Mouse (Mus musculus): ENCODE data around the gene Gm8229. TPM values are rescaled to one million over a fixed set of nuclear protein-coding genes. Genes with fewer than 3 reads are reported as not detected.
"Not testable (repeated sequence)": the region's sequence is repeated elsewhere in the genome, so short reads cannot be mapped to it uniquely, and the experiment has no call there.

The Gm8229 gene
- polyA plus RNA-seq (2012; rRNA removed), result not detected in 2 replicates

DNA sequence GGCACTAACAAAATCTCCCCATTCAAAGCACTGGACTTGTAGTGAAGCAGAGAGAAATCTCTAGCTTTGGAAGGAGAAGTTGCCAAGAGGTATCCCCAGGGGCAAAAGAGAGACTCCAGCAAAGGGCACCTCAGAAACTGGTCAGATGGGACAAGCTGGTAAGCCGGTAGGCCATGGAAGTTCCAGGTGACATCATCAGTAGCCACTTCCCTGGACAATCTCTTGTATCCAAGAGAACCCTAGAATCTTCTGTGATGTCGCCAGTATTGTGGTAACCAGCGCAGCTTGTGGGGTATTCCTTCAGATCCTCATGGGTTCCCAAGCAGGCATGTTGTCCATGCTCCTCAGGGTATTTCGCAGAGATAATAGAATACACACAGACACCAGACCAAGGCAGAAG is at the start of gene Gm8229:
Gene Gm8229 (plus strand): TSS at position 301 of the 400 bp plus-strand sequence.
- not testable (repeated sequence) for DNase-seq (ENCODE audit: low read depth)

DNA sequence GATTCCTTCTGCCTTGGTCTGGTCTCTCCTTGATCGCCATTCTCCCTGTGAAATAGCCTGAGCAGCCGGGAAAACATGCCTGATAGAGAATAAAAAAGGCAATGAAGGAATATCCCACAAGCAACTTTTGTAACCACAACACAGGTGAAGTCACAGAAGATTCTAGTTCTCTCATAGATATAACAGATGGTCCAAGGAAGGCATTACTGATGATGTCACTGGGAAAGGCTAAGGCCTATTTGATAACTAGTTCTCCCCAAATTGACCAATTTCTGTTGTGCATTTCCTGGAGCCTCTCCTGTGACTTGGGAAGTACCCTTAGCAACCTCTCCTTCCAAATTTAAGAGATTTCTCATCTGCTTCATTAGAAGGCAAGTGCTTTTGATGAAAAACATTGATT is 26.7 kb upstream of the Gm8229 start, which contains the start of gene Gm5930:
Gene Gm5930 (minus strand): TSS at position 101 of the 400 bp plus-strand sequence.
- not testable (repeated sequence) for DNase-seq (ENCODE audit: low read depth)

- DNase-seq (ENCODE audit: low read depth), result not testable (repeated sequence)
Measured at GRCm38 (mm10) chr14:44361416-44361815, 3.7 kb upstream of the Gm8229 start.

DNA sequence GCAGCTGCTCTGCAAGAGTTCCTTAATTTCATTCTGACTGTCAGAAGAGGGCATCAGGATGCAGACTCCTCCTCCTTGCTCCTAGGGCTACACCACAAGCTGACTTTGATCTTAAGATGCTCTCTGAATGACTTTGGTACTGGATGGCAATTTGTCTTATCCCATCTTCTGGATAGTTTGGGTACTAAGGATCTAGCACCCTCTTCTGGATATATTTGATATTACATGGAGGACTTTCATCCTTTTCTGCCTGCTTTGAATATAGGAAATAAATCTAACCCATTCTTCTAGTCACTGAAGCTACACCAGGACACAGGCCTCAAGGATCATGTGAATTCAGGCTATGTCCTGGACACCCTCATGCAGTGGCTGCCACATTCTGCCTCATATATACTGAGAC is 2.9 kb upstream of the Gm8229 start:
- not testable (repeated sequence) for DNase-seq (ENCODE audit: low read depth)

GRCm38 (mm10) chr14:44384233-44384632 is 19.1 kb downstream of the Gm8229 start:
- not testable (repeated sequence) for DNase-seq (ENCODE audit: low read depth)

- not testable (repeated sequence) for DNase-seq (ENCODE audit: low read depth)
Measured at GRCm38 (mm10) chr14:44410588-44410987, 45.4 kb downstream of the Gm8229 start, which contains the start of gene Gm3371. TSS of gene Gm3371 (minus strand) at chr14:44410688.

Other genes starting within 250 kb of the Gm8229 start
- gene Gm3327, start 241.5 kb upstream of the Gm8229 start, polyA plus RNA-seq (2012; rRNA removed), result not detected in 2 replicates
- gene Gm8212, start 167.7 kb upstream of the Gm8229 start, polyA plus RNA-seq (2012; rRNA removed), result not detected in 2 replicates
- not detected in 2 replicates for gene 4930503E14Rik, start 152.1 kb upstream of the Gm8229 start, polyA plus RNA-seq (2012; rRNA removed)
- gene Gm8220, start 79.8 kb upstream of the Gm8229 start, polyA plus RNA-seq (2012; rRNA removed), result not detected in 2 replicates
- gene Gm5930, start 26.8 kb upstream of the Gm8229 start, polyA plus RNA-seq (2012; rRNA removed), result not detected in 2 replicates
- gene Gm3371, start 45.3 kb downstream of the Gm8229 start, polyA plus RNA-seq (2012; rRNA removed), result not detected in 2 replicates
- gene Gm8232, start 68.3 kb downstream of the Gm8229 start, polyA plus RNA-seq (2012; rRNA removed), result not detected in 2 replicates
- not detected in 2 replicates for gene BC061237, start 127.1 kb downstream of the Gm8229 start, polyA plus RNA-seq (2012; rRNA removed)
- not detected in 2 replicates for gene Gm17093, start 152.9 kb downstream of the Gm8229 start, polyA plus RNA-seq (2012; rRNA removed)
- not detected in 2 replicates for gene Gm8247, start 217.8 kb downstream of the Gm8229 start, polyA plus RNA-seq (2012; rRNA removed)

All from gonadal fat pad, adult 2 months (tissue).